Mouse (Mus musculus) stomach, embryonic 15.5 days (tissue): ENCODE results near the gene Thbs2. TPM values are rescaled to one million over a fixed set of nuclear protein-coding genes. Genes with fewer than 3 reads are reported as not detected.
A peak's percentile ranks its signal among the peaks of the same experiment; 100 is the strongest.
"Not testable (repeated sequence)": the region's sequence is repeated elsewhere in the genome, so short reads cannot be mapped to it uniquely, and the experiment has no call there.

ENCODE experiments used
- ATAC-seq: fragments of 200-750 bp; cut with Nextera tagmentation; 2 replicates; pipeline ENCODE4 v1.8.0; 2017; ENCODE audit warnings: low read depth, moderate number of reproducible peaks, moderate TSS enrichment; ENCODE audit not compliant: insufficient read depth, low FRiP score
- H3K27ac ChIP-seq: fragments of 300-500 bp; sonication (generic); 2 replicates; pipeline ENCODE4 v1.5.1; 2015; ENCODE audit warnings: mild to moderate bottlenecking, inconsistent platforms
- H3K27me3 ChIP-seq: fragments of 300-500 bp; sonication (generic); replicated peaks from 2 replicates; pipeline ENCODE4 v1.6.1; 2015; ENCODE audit warnings: inconsistent platforms
- H3K36me3 ChIP-seq: fragments of 300-500 bp; sonication (generic); 2 replicates; pipeline ENCODE4 v1.6.1; 2015; ENCODE audit warnings: inconsistent platforms
- H3K4me1 ChIP-seq: fragments of 300-500 bp; sonication (generic); 2 replicates; pipeline ENCODE4 v1.6.1; 2015; ENCODE audit warnings: inconsistent platforms
- H3K4me2 ChIP-seq: fragments of 300-500 bp; sonication (generic); 2 replicates; pipeline ENCODE4 v1.6.1; 2015; ENCODE audit warnings: mild to moderate bottlenecking, inconsistent platforms
- H3K4me3 ChIP-seq: fragments of 300-500 bp; sonication (generic); replicated peaks from 2 replicates; pipeline ENCODE4 v1.5.1; 2015; ENCODE audit warnings: inconsistent platforms
- H3K9ac ChIP-seq: fragments of 300-500 bp; sonication (generic); 2 replicates; pipeline ENCODE4 v1.6.1; 2015; ENCODE audit warnings: inconsistent platforms
- H3K9me3 ChIP-seq: fragments of 300-500 bp; sonication (generic); 2 replicates; pipeline ENCODE4 v1.6.1; 2016; ENCODE audit warnings: inconsistent platforms
- WGBS: fragments of 180-500 bp; shearing (Covaris S2); methylation state at CpG from one replicate; pipeline ENCODE4 v1.1.7; 2015; 5-methylcytosine and 5-hydroxymethylcytosine counted together
- polyA plus RNA-seq: library from polyadenylated mRNA; unstranded; fragments of >200 nt; fragmentation: Nextera tagmentation; extraction: Ambion mirVana; gene quantifications from 2 replicates; pipeline ENCODE4 v1.2.1, GENCODE M21; 2015

Gene Thbs2
- polyA plus RNA-seq, 1 experiment from 2014 or later = 35.2 TPM

- no peak overlapping the region for H3K9ac ChIP-seq
Measured at GRCm38 (mm10) chr17:14624433-14624832, 69.6 kb downstream of the Thbs2 start.

GRCm38 (mm10) chr17:14621006-14621405 is 73.0 kb downstream of the Thbs2 start:
- H3K4me2 ChIP-seq, H3K36me3 ChIP-seq, H3K9ac ChIP-seq, H3K27me3 ChIP-seq, H3K4me1 ChIP-seq, ATAC-seq, H3K9me3 ChIP-seq, H3K27ac ChIP-seq, H3K4me3 ChIP-seq: not testable (repeated sequence)

More at GRCm38 (mm10) chr17:14624433-14624832, 69.6 kb downstream of the Thbs2 start:
- Histone ChIP-seq H3K9me3 (no peaks in the 10 kb centered on the region), H3K4me3 (no peak overlapping the region), H3K4me1 (peaks cover 14% of the 10 kb centered on the region; the same call in 1 of the 2 replicates), H3K27me3 (no peaks in the 10 kb centered on the region), H3K36me3 (no peaks in the 10 kb centered on the region), H3K4me2 (no peak overlapping the region), H3K27ac (peak overlapping the region; percentile 62; the same call in 1 of the 2 replicates)
- no peak for ATAC-seq
- WGBS = 17% methylated on average over 8 of the region's 8 CpGs

- Histone ChIP-seq H3K27me3 (no peaks in the 10 kb centered on the region), H3K9ac (no peak overlapping the region), H3K4me1 (peaks cover 9% of the 10 kb centered on the region; the same call in 1 of the 2 replicates), H3K36me3 (no peaks in the 10 kb centered on the region), H3K4me3 (no peak overlapping the region), H3K9me3 (no peaks in the 10 kb centered on the region), H3K4me2 (no peak overlapping the region), H3K27ac (no peak overlapping the region)
- no peak for ATAC-seq
- WGBS = 78% methylated on average over 3 of the region's 3 CpGs
Measured at GRCm38 (mm10) chr17:14620037-14620436, 74.0 kb downstream of the Thbs2 start.

GRCm38 (mm10) chr17:14619038-14619437 is 75.0 kb downstream of the Thbs2 start:
- H3K4me3 ChIP-seq = no peak overlapping the region
- H3K27ac ChIP-seq = 0 out of 2 replicates have a peak overlapping the region, but pooled peaks have one; percentile 62
- 50% methylated on average over 4 of the region's 4 CpGs for WGBS
- no peaks in the 10 kb centered on the region for H3K27me3 ChIP-seq
- H3K9me3 ChIP-seq = no peaks in the 10 kb centered on the region
- peak; percentile 56 for ATAC-seq
- no peak overlapping the region for H3K9ac ChIP-seq
- H3K36me3 ChIP-seq = no peaks in the 10 kb centered on the region
- 0 out of 2 replicates have a peak, but pooled peaks cover 3% of the 10 kb centered on the region for H3K4me1 ChIP-seq
- no peak overlapping the region for H3K4me2 ChIP-seq

Other genes with a start within 250 kb of the Thbs2 start
- 5.2 and 7.6 TPM in 2 replicates for gene Wdr27, start 248.9 kb upstream of the Thbs2 start, polyA plus RNA-seq
- 37.5 and 39.3 TPM in 2 replicates for gene 1600012H06Rik, start 248.9 kb upstream of the Thbs2 start, polyA plus RNA-seq